Mouse (Mus musculus) left cerebral cortex, adult 9 months (tissue): ENCODE measurements at regions not wholly inside any gene's neighbourhood (a gene's known extent, or its start where the extent isn't known, plus 50 kb on each side); places are given as distances from the start of the nearest gene placed in this dataset.

ENCODE experiments used
- DNase-seq, 2 experiments: peaks; one replicate each; pipeline ENCODE4 v3.0.0; 2022; ENCODE audit warnings: low spot score in 2 of 2

- DNase-seq = peak in 1 of 2 experiments; percentile 33
These were observed 51.2 kb upstream of the Gtsf1l start for GRCm38 (mm10) chr2:163138688-163139385.

- DNase-seq = no peak
These were observed 55.2 kb upstream of the Gtsf1l start for GRCm38 (mm10) chr2:163142762-163143388.

- DNase-seq = no peak
These were observed 55.8 kb upstream of the Gtsf1l start for GRCm38 (mm10) chr2:163143413-163143812.

- DNase-seq = no peak
These were observed 56.9 kb upstream of the Tox2 start for GRCm38 (mm10) chr2:163146001-163146400.

- DNase-seq = no peak
These were observed 56.4 kb upstream of the Tox2 start for GRCm38 (mm10) chr2:163146481-163146880.

- no peak for DNase-seq
These were observed 55.5 kb upstream of the Tox2 start for GRCm38 (mm10) chr2:163147381-163147780.

GRCm38 (mm10) chr2:163151016-163151415 lies 51.9 kb upstream of the Tox2 start:
- DNase-seq = no peak

- peak; percentile 36 to 92 for DNase-seq
These were observed 50.4 kb upstream of the Tox2 start for GRCm38 (mm10) chr2:163152340-163153033.
